Mouse (Mus musculus) cerebellum, postnatal 25 days (tissue): ENCODE data around the gene Trub1.
A peak's percentile ranks its signal among the peaks of the same experiment; 100 is the strongest.

ENCODE experiments used
- DNase-seq, 2 experiments: peaks; one replicate each; pipeline ENCODE4 v3.0.0; 2021; ENCODE audit warnings: mixed read lengths in 2 of 2

Trub1 gene

GRCm38 (mm10) chr19:57442936-57443657 lies 9.6 kb upstream of the Trub1 start:
- DNase-seq = no peak

GRCm38 (mm10) chr19:57445049-57445448 lies 7.7 kb upstream of the Trub1 start:
- peak in 1 of 2 experiments; percentile 13 for DNase-seq

GRCm38 (mm10) chr19:57450849-57451248 lies 1.9 kb upstream of the Trub1 start:
- no peak for DNase-seq

- DNase-seq = no peak
These were observed 950 bp upstream of the Trub1 start for GRCm38 (mm10) chr19:57451762-57452161.

GRCm38 (mm10) chr19:57453218-57453600 lies 497 bp downstream of the Trub1 start:
- no peak for DNase-seq

GRCm38 (mm10) chr19:57455286-57455960 lies 2.7 kb downstream of the Trub1 start:
- DNase-seq = no peak

- peak; percentile 21 to 67 for DNase-seq
These were observed 4.4 kb downstream of the Trub1 start for GRCm38 (mm10) chr19:57457075-57457474.

- DNase-seq = no peak
These were observed 11.0 kb downstream of the Trub1 start for GRCm38 (mm10) chr19:57463741-57464140.

- no peak for DNase-seq
These were observed 13.0 kb downstream of the Trub1 start for GRCm38 (mm10) chr19:57465742-57466141.

GRCm38 (mm10) chr19:57471033-57471432 lies 18.3 kb downstream of the Trub1 start:
- DNase-seq = no peak

GRCm38 (mm10) chr19:57472169-57472568 lies 19.5 kb downstream of the Trub1 start:
- no peak for DNase-seq

GRCm38 (mm10) chr19:57473301-57473700 lies 20.6 kb downstream of the Trub1 start:
- DNase-seq = no peak

- no peak for DNase-seq
These were observed 22.6 kb downstream of the Trub1 start for GRCm38 (mm10) chr19:57475298-57475697.

GRCm38 (mm10) chr19:57477310-57477709 lies 24.6 kb downstream of the Trub1 start:
- DNase-seq = no peak

- DNase-seq = no peak
These were observed 25.3 kb downstream of the Trub1 start for GRCm38 (mm10) chr19:57478056-57478455.

- DNase-seq = no peak
These were observed 27.4 kb downstream of the Trub1 start for GRCm38 (mm10) chr19:57479886-57480655.

- no peak for DNase-seq
These were observed 29.1 kb downstream of the Trub1 start for GRCm38 (mm10) chr19:57481743-57482259.

- DNase-seq = peak; percentile 48 to 73
These were observed 30.1 kb downstream of the Trub1 start for GRCm38 (mm10) chr19:57482815-57483214.

- DNase-seq = no peak
These were observed 34.4 kb downstream of the Trub1 start for GRCm38 (mm10) chr19:57487051-57487658.

GRCm38 (mm10) chr19:57489527-57489926 lies 36.8 kb downstream of the Trub1 start:
- no peak for DNase-seq

- DNase-seq = no peak
These were observed 38.3 kb downstream of the Trub1 start for GRCm38 (mm10) chr19:57491030-57491429.

GRCm38 (mm10) chr19:57494020-57494419 lies 41.3 kb downstream of the Trub1 start:
- no peak for DNase-seq
